Mouse (Mus musculus) megakaryocyte, embryonic 14.5 days (primary cell): ENCODE results near the gene Accsl. TPM values are rescaled to one million over a fixed set of nuclear protein-coding genes. Genes with fewer than 3 reads are reported as not detected.

Source experiments
- H3K27me3 ChIP-seq: replicated peaks from 2 replicates; pipeline ENCODE3; 2012; ENCODE audit warnings: inconsistent platforms
- H3K36me3 ChIP-seq: replicated peaks from 2 replicates; pipeline ENCODE3; 2012; ENCODE audit warnings: low read length, inconsistent platforms, mixed read lengths
- H3K4me1 ChIP-seq: 2 replicates; pipeline ENCODE4 v1.6.1; 2012; ENCODE audit warnings: inconsistent platforms
- H3K4me3 ChIP-seq: replicated peaks from 2 replicates; pipeline ENCODE3; 2012; ENCODE audit warnings: moderate library complexity, mild to moderate bottlenecking, inconsistent platforms
- H3K9me3 ChIP-seq: 2 replicates; pipeline ENCODE4 v1.6.1; 2012; ENCODE audit warnings: inconsistent platforms
- FLI1 ChIP-seq: IDR thresholded peaks from 2 replicates; pipeline ENCODE4 v1.6.1; 2012; ENCODE audit warnings: low read length, inconsistent platforms, mixed read lengths
- GATA1 ChIP-seq: IDR thresholded peaks from 3 replicates; pipeline ENCODE4 v1.6.1; 2012; ENCODE audit warnings: mixed read lengths, low read length, inconsistent platforms, borderline replicate concordance
- polyA plus RNA-seq: library from polyadenylated mRNA; stranded (reverse); fragments of >175 nt; gene quantifications from 2 replicates; pipeline ENCODE4 v1.2.3, GENCODE M21; 2012; ENCODE audit warnings: low replicate concordance; ENCODE audit not compliant: insufficient read depth

Gene Accsl
- polyA plus RNA-seq, 1 experiment = not detected

- peaks cover 38% of the 10 kb centered on the region for H3K4me1 ChIP-seq
- H3K9me3 ChIP-seq = no peaks in the 10 kb centered on the region
- no peak for TF ChIP-seq GATA1
- TF ChIP-seq FLI1 = no peak
- H3K4me3 ChIP-seq = no peak overlapping the region
- peaks cover 34% of the 10 kb centered on the region for H3K36me3 ChIP-seq
- H3K27me3 ChIP-seq = no peaks in the 10 kb centered on the region
These were observed 51.2 kb downstream of the Accsl start for GRCm38 (mm10) chr2:93817791-93818190.

- Histone ChIP-seq H3K27me3 (no peaks in the 10 kb centered on the region), H3K9me3 (no peaks in the 10 kb centered on the region), H3K4me3 (no peak overlapping the region), H3K36me3 (peaks cover 62% of the 10 kb centered on the region), H3K4me1 (peaks cover 13% of the 10 kb centered on the region)
- TF ChIP-seq FLI1 (no peak), GATA1 (no peak)
These were observed 55.6 kb downstream of the Accsl start for GRCm38 (mm10) chr2:93813343-93813742.

- no peak overlapping the region for H3K4me3 ChIP-seq
- peaks cover 68% of the 10 kb centered on the region for H3K36me3 ChIP-seq
- peaks cover 3% of the 10 kb centered on the region; the same call in 1 of the 2 replicates for H3K4me1 ChIP-seq
- no peaks in the 10 kb centered on the region for H3K9me3 ChIP-seq
- no peaks in the 10 kb centered on the region for H3K27me3 ChIP-seq
- no peak for TF ChIP-seq GATA1
- TF ChIP-seq FLI1 = no peak
These were observed 57.1 kb downstream of the Accsl start for GRCm38 (mm10) chr2:93811812-93812211.

GRCm38 (mm10) chr2:93809931-93810330, 59.0 kb downstream of the Accsl start:
- Histone ChIP-seq H3K4me1 (no peaks in the 10 kb centered on the region; the same call in 1 of the 2 replicates), H3K4me3 (no peak overlapping the region), H3K27me3 (no peaks in the 10 kb centered on the region), H3K36me3 (peaks cover 87% of the 10 kb centered on the region), H3K9me3 (no peaks in the 10 kb centered on the region)
- TF ChIP-seq FLI1 (no peak), GATA1 (no peak)

- Histone ChIP-seq H3K36me3 (peaks cover 98% of the 10 kb centered on the region), H3K9me3 (no peaks in the 10 kb centered on the region), H3K4me1 (peaks cover 7% of the 10 kb centered on the region), H3K27me3 (no peaks in the 10 kb centered on the region), H3K4me3 (no peak overlapping the region)
- TF ChIP-seq GATA1 (no peak), FLI1 (no peak)
These were observed 60.9 kb downstream of the Accsl start for GRCm38 (mm10) chr2:93808071-93808470.

- H3K4me1 ChIP-seq = peaks cover 11% of the 10 kb centered on the region
- TF ChIP-seq FLI1 = no peak
- TF ChIP-seq GATA1 = no peak
- no peaks in the 10 kb centered on the region for H3K9me3 ChIP-seq
- H3K27me3 ChIP-seq = no peaks in the 10 kb centered on the region
- peaks cover 95% of the 10 kb centered on the region for H3K36me3 ChIP-seq
- H3K4me3 ChIP-seq = no peak overlapping the region
These were observed 61.5 kb downstream of the Accsl start for GRCm38 (mm10) chr2:93807440-93807839.

- no peaks in the 10 kb centered on the region for H3K27me3 ChIP-seq
- H3K9me3 ChIP-seq = no peaks in the 10 kb centered on the region
- TF ChIP-seq GATA1 = no peak
- no peak for TF ChIP-seq FLI1
- H3K4me3 ChIP-seq = no peak overlapping the region
- peaks cover 11% of the 10 kb centered on the region for H3K4me1 ChIP-seq
- peaks cover 96% of the 10 kb centered on the region for H3K36me3 ChIP-seq
These were observed 62.3 kb downstream of the Accsl start for GRCm38 (mm10) chr2:93806487-93807201.

GRCm38 (mm10) chr2:93805523-93805922, 63.4 kb downstream of the Accsl start:
- no peak for TF ChIP-seq FLI1
- no peak for TF ChIP-seq GATA1

More at GRCm38 (mm10) chr2:93805523-93805922, 63.4 kb downstream of the Accsl start:
- peaks cover 96% of the 10 kb centered on the region for H3K36me3 ChIP-seq
- H3K27me3 ChIP-seq = no peaks in the 10 kb centered on the region
- no peaks in the 10 kb centered on the region for H3K9me3 ChIP-seq
- no peak overlapping the region for H3K4me3 ChIP-seq
- peaks cover 11% of the 10 kb centered on the region for H3K4me1 ChIP-seq

Other genes with a start within 250 kb of the Accsl start
- gene Alx4, start 226.8 kb downstream of the Accsl start, polyA plus RNA-seq = 0.03 TPM in 1 of 2 replicates, not detected in the other
- gene Ext2, start 46.6 kb downstream of the Accsl start, polyA plus RNA-seq = 8.0 and 11.8 TPM in 2 replicates
- 0.68 and 3.7 TPM in 2 replicates for gene Accs, start 19.2 kb downstream of the Accsl start, polyA plus RNA-seq
- 1.7 and 2.1 TPM in 2 replicates for gene Gm13889, start 88.0 kb upstream of the Accsl start, polyA plus RNA-seq
- not detected in 2 replicates for gene Gm27027, start 127.2 kb upstream of the Accsl start, polyA plus RNA-seq
- gene Alkbh3, start 141.7 kb upstream of the Accsl start, polyA plus RNA-seq = 18.0 and 31.2 TPM in 2 replicates